Mouse (Mus musculus) T-helper 17 cell (primary cell): ENCODE measurements around the gene Gpr183.

Experiments used
- in situ Hi-C, 2 experiments: fragments of 300-600 bp; cut with MboI, MseI; formaldehyde crosslinking; loops; 1 replicate in 1 of 2; 2 replicates in 1 of 2; pipeline ENCODE4 v1.15.1; 2025; ENCODE audit warnings: high pct_unique_total_duplicates in 2 of 2

Gene Gpr183

DNA sequence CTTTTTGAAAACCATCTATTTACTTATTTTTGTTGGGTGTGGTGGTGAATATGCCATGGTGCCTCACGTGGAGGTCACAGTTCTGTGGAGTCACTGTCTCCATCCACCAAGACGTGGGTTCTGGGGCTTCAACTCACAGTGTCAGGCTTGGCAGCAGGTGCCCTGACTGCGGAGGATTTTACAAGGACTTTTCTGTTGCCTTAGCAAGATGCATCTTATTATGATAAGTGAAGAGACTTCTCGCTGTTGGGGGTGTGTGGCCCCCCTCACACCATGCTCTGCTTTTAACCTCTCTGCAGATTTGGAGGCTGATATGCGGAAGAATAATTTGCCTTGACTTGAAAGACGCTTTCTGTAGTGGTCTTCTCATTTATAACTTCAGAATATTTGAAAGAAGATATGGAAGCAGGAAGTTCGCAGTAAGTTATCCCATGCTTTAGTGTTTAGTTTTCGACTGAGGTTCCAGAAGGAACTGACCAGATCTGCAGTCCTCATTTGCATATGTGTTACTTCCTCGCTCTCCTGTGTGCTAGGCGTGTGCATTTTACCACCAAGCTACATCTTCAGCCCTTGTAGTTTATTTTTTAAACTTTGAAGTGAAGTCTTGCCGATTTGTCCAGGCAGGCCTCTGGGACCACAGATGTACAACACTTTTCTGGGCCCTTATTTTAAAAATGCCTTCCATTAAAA is 57.9 kb downstream of the Gpr183 start:
- in situ Hi-C loops, result no loop called here

DNA sequence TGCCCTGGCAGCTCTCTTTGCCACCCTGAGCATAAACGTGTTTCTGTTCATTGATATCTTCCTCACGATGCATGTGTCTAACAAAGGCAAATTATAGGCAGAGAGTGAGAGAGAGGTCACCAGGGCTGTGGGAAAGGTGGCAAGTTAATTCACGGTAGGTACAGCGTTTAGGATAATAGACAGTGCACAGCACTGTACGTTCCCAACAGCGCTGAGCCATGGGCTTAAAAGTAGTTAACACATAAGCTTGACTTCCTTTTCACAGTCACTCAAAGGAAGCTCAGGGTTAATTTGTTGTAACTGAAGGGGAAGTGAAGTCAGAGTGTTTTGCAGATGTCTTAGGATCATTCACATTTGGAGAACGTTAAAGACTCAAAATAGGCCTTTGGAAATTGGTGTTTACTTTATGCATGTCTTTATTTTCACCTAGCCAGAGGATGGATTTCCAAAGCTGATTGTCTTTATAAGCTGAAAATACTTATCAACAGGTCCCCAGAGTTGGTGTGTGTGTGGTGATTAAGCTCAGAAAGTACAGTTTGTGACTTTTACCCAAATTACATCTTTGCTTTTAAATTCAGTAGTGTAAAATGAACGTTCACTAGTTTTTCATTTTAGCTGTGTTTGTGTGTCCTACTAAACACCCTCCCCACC is 58.5 kb downstream of the Gpr183 start:
- in situ Hi-C loops, result no loop called here

DNA sequence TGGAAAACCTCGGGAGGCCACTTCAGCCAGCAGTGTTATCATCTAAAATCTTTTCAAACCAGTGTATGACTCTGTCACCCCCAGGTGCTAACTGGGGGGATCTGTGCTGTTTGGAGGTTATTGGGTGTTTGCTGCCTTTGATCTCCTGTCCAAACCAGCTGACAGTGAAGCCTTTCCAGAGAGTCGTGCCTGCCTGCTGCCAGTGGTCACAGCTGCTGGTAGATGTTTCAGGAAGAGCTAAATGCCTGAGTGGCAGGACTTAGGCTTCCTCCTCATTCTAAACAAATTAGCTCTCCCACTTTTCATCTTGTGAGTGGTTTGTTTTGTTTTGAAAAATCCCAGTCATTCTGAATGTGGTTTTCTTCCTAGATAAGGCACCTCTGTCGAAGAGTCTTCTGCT is 60.2 kb downstream of the Gpr183 start:
- in situ Hi-C loops, result no loop called here

DNA sequence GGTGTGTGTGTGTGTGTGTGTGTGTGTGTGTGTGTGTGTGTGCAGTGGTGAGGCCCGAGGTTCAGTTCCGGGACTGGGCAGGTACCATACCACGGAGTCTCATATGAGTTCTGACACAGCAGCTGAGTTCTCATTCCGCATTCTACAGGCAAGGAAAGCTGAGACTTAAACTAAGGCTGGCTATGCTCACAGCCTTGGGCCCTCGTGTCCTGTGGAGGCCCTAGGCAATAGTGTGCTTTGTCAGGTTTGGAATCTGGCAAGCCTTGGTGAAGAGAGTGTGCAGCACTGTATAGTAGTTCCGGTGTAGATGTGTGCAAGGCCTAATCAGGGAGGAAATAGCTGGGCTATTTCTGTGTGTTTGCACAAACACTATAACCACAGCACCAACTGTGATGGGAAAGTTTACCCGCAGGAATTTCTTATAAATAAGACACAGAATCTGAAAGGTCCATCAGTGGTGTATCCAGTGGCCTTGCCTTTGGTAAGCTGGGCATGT is 61.6 kb downstream of the Gpr183 start:
- in situ Hi-C loops, result no loop called here
